Mouse (Mus musculus): Measurements from ENCODE around the gene Dync1i2.

- no peak for TF ChIP-seq POLR2A (IDR thresholded peaks at IDR 0.05; ENCODE audit: borderline replicate concordance, insufficient read depth, low read length)
- TF ChIP-seq CTCF (IDR thresholded peaks at IDR 0.05; ENCODE audit: borderline replicate concordance, insufficient read depth, low read depth, low read length): no peak
These were observed 86.0 kb downstream of the Dync1i2 start for GRCm38 (mm10) chr2:71297501-71297900.
